Mouse (Mus musculus) lung, embryonic 15.5 days (tissue): ENCODE data around the gene Eif3b. TPM values are rescaled to one million over a fixed set of nuclear protein-coding genes. Genes with fewer than 3 reads are reported as not detected.

Experiments
- ATAC-seq: fragments of 200-750 bp; cut with Nextera tagmentation; 2 replicates; pipeline ENCODE4 v1.8.0; 2017; ENCODE audit warnings: moderate number of reproducible peaks, borderline replicate concordance; ENCODE audit not compliant: low FRiP score, low TSS enrichment; ENCODE audit errors: extremely low read depth
- H3K27ac ChIP-seq: fragments of 300-500 bp; sonication (generic); 2 replicates; pipeline ENCODE4 v1.5.1; 2015; ENCODE audit warnings: moderate library complexity, mild to moderate bottlenecking, inconsistent platforms
- H3K27me3 ChIP-seq: fragments of 300-500 bp; sonication (generic); 2 replicates; pipeline ENCODE4 v1.6.1; 2015; ENCODE audit warnings: inconsistent platforms
- H3K36me3 ChIP-seq: fragments of 300-500 bp; sonication (generic); 2 replicates; pipeline ENCODE4 v1.6.1; 2015; ENCODE audit warnings: inconsistent platforms
- H3K4me1 ChIP-seq: fragments of 300-500 bp; sonication (generic); 2 replicates; pipeline ENCODE4 v1.6.1; 2015; ENCODE audit warnings: inconsistent platforms
- H3K4me2 ChIP-seq: fragments of 300-500 bp; sonication (generic); 2 replicates; pipeline ENCODE4 v1.6.1; 2015; ENCODE audit warnings: inconsistent platforms, mild to moderate bottlenecking, moderate library complexity
- H3K4me3 ChIP-seq: fragments of 300-500 bp; sonication (generic); 2 replicates; pipeline ENCODE4 v1.5.1; 2015; ENCODE audit warnings: mild to moderate bottlenecking, inconsistent platforms
- H3K9ac ChIP-seq: fragments of 300-500 bp; sonication (generic); 2 replicates; pipeline ENCODE4 v1.6.1; 2015; ENCODE audit warnings: inconsistent platforms
- H3K9me3 ChIP-seq: fragments of 300-500 bp; sonication (generic); 2 replicates; pipeline ENCODE4 v1.6.1; 2016; ENCODE audit warnings: inconsistent platforms
- WGBS: fragments of 180-500 bp; shearing (Covaris S2); methylation state at CpG from one replicate; pipeline ENCODE4 v1.1.7; 2015; 5-methylcytosine and 5-hydroxymethylcytosine counted together
- polyA plus RNA-seq: library from polyadenylated mRNA; unstranded; fragments of >200 nt; fragmentation: Nextera tagmentation; extraction: Ambion mirVana; gene quantifications from 2 replicates; pipeline ENCODE4 v1.2.1, GENCODE M21; 2015

Gene Eif3b
- polyA plus RNA-seq, 1 experiment from 2014 or later = 115 TPM

- Histone ChIP-seq H3K4me1 (peaks cover 18% of the 10 kb centered on the region), H3K9ac (peak overlapping the region; percentile 25; the same call in 1 of the 2 replicates), H3K4me2 (no peak overlapping the region), H3K27ac (peak overlapping the region; percentile 74), H3K36me3 (no peaks in the 10 kb centered on the region), H3K4me3 (no peak overlapping the region), H3K9me3 (no peaks in the 10 kb centered on the region), H3K27me3 (no peaks in the 10 kb centered on the region)
- peak; percentile 48; the same call in 1 of the 2 replicates for ATAC-seq
- WGBS = 15% methylated on average over 7 of the region's 7 CpGs
Observed at GRCm38 (mm10) chr5:140383559-140383958, 35.6 kb upstream of the Eif3b start.

- Histone ChIP-seq H3K4me3 (no peak overlapping the region), H3K36me3 (no peaks in the 10 kb centered on the region), H3K27ac (peak overlapping the region; percentile 74; the same call in 1 of the 2 replicates), H3K9ac (no peak overlapping the region), H3K4me1 (peaks cover 22% of the 10 kb centered on the region), H3K4me2 (no peak overlapping the region), H3K27me3 (no peaks in the 10 kb centered on the region), H3K9me3 (no peaks in the 10 kb centered on the region)
- ATAC-seq = no peak
- 85% methylated on average over 1 of the region's 1 CpGs for WGBS
Observed at GRCm38 (mm10) chr5:140384462-140384861, 34.7 kb upstream of the Eif3b start.

- no peak for ATAC-seq
- H3K27me3 ChIP-seq = no peaks in the 10 kb centered on the region
- H3K36me3 ChIP-seq = no peaks in the 10 kb centered on the region
- 85% methylated on average over 7 of the region's 7 CpGs for WGBS
- no peak overlapping the region for H3K27ac ChIP-seq
- no peaks in the 10 kb centered on the region for H3K9me3 ChIP-seq
- H3K4me3 ChIP-seq = no peak overlapping the region
- H3K4me2 ChIP-seq = no peak overlapping the region
- H3K4me1 ChIP-seq = peaks cover 23% of the 10 kb centered on the region
- H3K9ac ChIP-seq = no peak overlapping the region
Observed at GRCm38 (mm10) chr5:140387236-140387635, 31.9 kb upstream of the Eif3b start.

- no peaks in the 10 kb centered on the region for H3K36me3 ChIP-seq
- H3K9ac ChIP-seq = peak overlapping the region; percentile 61
- H3K4me1 ChIP-seq = peaks cover 23% of the 10 kb centered on the region
- H3K27me3 ChIP-seq = no peaks in the 10 kb centered on the region
- WGBS = 71% methylated on average over 12 of the region's 12 CpGs
- no peak for ATAC-seq
- peak overlapping the region; percentile 92 for H3K4me2 ChIP-seq
- H3K4me3 ChIP-seq = peak overlapping the region; percentile 83
- no peaks in the 10 kb centered on the region for H3K9me3 ChIP-seq
- no peak overlapping the region for H3K27ac ChIP-seq
Observed at GRCm38 (mm10) chr5:140387816-140388510, 31.2 kb upstream of the Eif3b start.

GRCm38 (mm10) chr5:140388588-140389576, 30.2 kb upstream of the Eif3b start, which contains the start of gene Snx8:
Snx8 (minus strand) TSS chr5:140389262.
- Histone ChIP-seq H3K27me3 (no peaks in the 10 kb centered on the region), H3K4me2 (peak within 1 kb of the TSS; percentile 92), H3K9me3 (no peaks in the 10 kb centered on the region), H3K27ac (no peak within 1 kb of the TSS), H3K4me1 (peaks cover 18% of the 10 kb centered on the region), H3K9ac (peak within 1 kb of the TSS; percentile 61), H3K36me3 (no peaks in the 10 kb centered on the region), H3K4me3 (peak within 1 kb of the TSS; percentile 83)
- WGBS = under 1% methylated on average over 60 of the region's 63 CpGs
- peak; percentile 94 for ATAC-seq

GRCm38 (mm10) chr5:140389647-140390046, 29.5 kb upstream of the Eif3b start:
- Histone ChIP-seq H3K9ac (peak overlapping the region; percentile 37; the same call in 1 of the 2 replicates), H3K27ac (no peak overlapping the region), H3K9me3 (no peaks in the 10 kb centered on the region), H3K4me1 (peaks cover 16% of the 10 kb centered on the region), H3K4me2 (peak overlapping the region; percentile 92), H3K27me3 (no peaks in the 10 kb centered on the region), H3K36me3 (no peaks in the 10 kb centered on the region), H3K4me3 (peak overlapping the region; percentile 83)
- ATAC-seq = 0 out of 2 replicates have a peak, but pooled peaks have one; percentile 7
- 50% methylated on average over 3 of the region's 3 CpGs for WGBS

GRCm38 (mm10) chr5:140391435-140391834, 27.7 kb upstream of the Eif3b start:
- Histone ChIP-seq H3K36me3 (no peaks in the 10 kb centered on the region), H3K4me1 (peaks cover 16% of the 10 kb centered on the region), H3K9ac (no peak overlapping the region), H3K9me3 (no peaks in the 10 kb centered on the region), H3K27me3 (no peaks in the 10 kb centered on the region), H3K27ac (no peak overlapping the region), H3K4me2 (no peak overlapping the region), H3K4me3 (no peak overlapping the region)
- 61% methylated on average over 1 of the region's 1 CpGs for WGBS
- ATAC-seq = no peak

- no peak for ATAC-seq
- Histone ChIP-seq H3K27ac (no peak overlapping the region), H3K27me3 (no peaks in the 10 kb centered on the region), H3K9ac (no peak overlapping the region), H3K4me2 (no peak overlapping the region), H3K4me3 (no peak overlapping the region), H3K9me3 (no peaks in the 10 kb centered on the region), H3K36me3 (no peaks in the 10 kb centered on the region), H3K4me1 (peaks cover 16% of the 10 kb centered on the region)
- 85% methylated on average over 5 of the region's 5 CpGs for WGBS
Observed at GRCm38 (mm10) chr5:140391981-140392380, 27.1 kb upstream of the Eif3b start.

- H3K9me3 ChIP-seq = no peaks in the 10 kb centered on the region
- no peaks in the 10 kb centered on the region for H3K36me3 ChIP-seq
- H3K4me2 ChIP-seq = no peak overlapping the region
- peaks cover 14% of the 10 kb centered on the region for H3K4me1 ChIP-seq
- 76% methylated on average over 3 of the region's 3 CpGs for WGBS
- H3K27me3 ChIP-seq = no peaks in the 10 kb centered on the region
- no peak overlapping the region for H3K27ac ChIP-seq
- H3K9ac ChIP-seq = no peak overlapping the region
- no peak for ATAC-seq
- H3K4me3 ChIP-seq = no peak overlapping the region
Observed at GRCm38 (mm10) chr5:140392701-140393100, 26.4 kb upstream of the Eif3b start.

GRCm38 (mm10) chr5:140396166-140396940, 22.8 kb upstream of the Eif3b start:
- Histone ChIP-seq H3K9ac (no peak overlapping the region), H3K4me1 (no peaks in the 10 kb centered on the region), H3K27me3 (no peaks in the 10 kb centered on the region), H3K4me2 (no peak overlapping the region), H3K36me3 (no peaks in the 10 kb centered on the region), H3K27ac (no peak overlapping the region), H3K9me3 (no peaks in the 10 kb centered on the region), H3K4me3 (no peak overlapping the region)
- 47% methylated on average over 8 of the region's 8 CpGs for WGBS
- ATAC-seq = no peak

GRCm38 (mm10) chr5:140402640-140403270, 16.4 kb upstream of the Eif3b start:
- no peak for ATAC-seq
- H3K27ac ChIP-seq = no peak overlapping the region
- H3K4me3 ChIP-seq = no peak overlapping the region
- no peaks in the 10 kb centered on the region for H3K9me3 ChIP-seq
- 70% methylated on average over 4 of the region's 4 CpGs for WGBS
- no peaks in the 10 kb centered on the region for H3K4me1 ChIP-seq
- no peaks in the 10 kb centered on the region for H3K36me3 ChIP-seq
- H3K4me2 ChIP-seq = no peak overlapping the region
- H3K27me3 ChIP-seq = no peaks in the 10 kb centered on the region
- H3K9ac ChIP-seq = no peak overlapping the region
